Mouse (Mus musculus) activated CD4-positive, CD25-positive, alpha-beta regulatory T cell, adult 4 months (primary cell): ENCODE data around the gene Rpf2. TPM values are rescaled to one million over a fixed set of nuclear protein-coding genes. Genes with fewer than 3 reads are reported as not detected.

Experiments
- polyA plus RNA-seq, 2 experiments: library from polyadenylated mRNA; unstranded; fragments of 100-300 nt; shearing (Covaris generic); gene quantifications; one replicate each; pipeline ENCODE4 v1.2.1; 2017

Rpf2 gene
- polyA plus RNA-seq, 2 experiments from 2014 or later = 68.6 to 72.3 TPM

Other genes with a start within 250 kb of the Rpf2 start
- not detected for gene Mfsd4b1, start 221.8 kb downstream of the Rpf2 start, polyA plus RNA-seq
- 1 to 10 TPM; 2.0 to 2.9 TPM for gene Slc16a10, start 104.8 kb downstream of the Rpf2 start, polyA plus RNA-seq
- gene Gtf3c6, start 11.1 kb upstream of the Rpf2 start, polyA plus RNA-seq = 100 to 1,000 TPM; 114 to 120 TPM
- gene Amd1, start 55.1 kb upstream of the Rpf2 start, polyA plus RNA-seq = 10 to 100 TPM; 57.9 to 78.4 TPM
- gene Cdk19, start 92.5 kb upstream of the Rpf2 start, polyA plus RNA-seq = 10 to 100 TPM; 11.6 to 18.4 TPM